Mouse (Mus musculus) layer of hippocampus, postnatal 25 days (tissue): ENCODE measurements around the gene Glyctk. TPM values are rescaled to one million over a fixed set of nuclear protein-coding genes. Genes with fewer than 3 reads are reported as not detected.

ENCODE experiments used
- DNase-seq, 2 experiments: peaks; one replicate each; pipeline ENCODE4 v3.0.0; 2022; ENCODE audit warnings: mixed read lengths in 2 of 2, low spot score in 1 of 2; ENCODE audit errors: extremely low spot score in 1 of 2
- total RNA-seq, 2 experiments: library from RNA; stranded (reverse); gene quantifications; 2 replicates each; pipeline ENCODE4 v1.2.3; 2021

Glyctk gene
- total RNA-seq, result 1 to 10 TPM; 3.1 to 3.3 TPM

DNA sequence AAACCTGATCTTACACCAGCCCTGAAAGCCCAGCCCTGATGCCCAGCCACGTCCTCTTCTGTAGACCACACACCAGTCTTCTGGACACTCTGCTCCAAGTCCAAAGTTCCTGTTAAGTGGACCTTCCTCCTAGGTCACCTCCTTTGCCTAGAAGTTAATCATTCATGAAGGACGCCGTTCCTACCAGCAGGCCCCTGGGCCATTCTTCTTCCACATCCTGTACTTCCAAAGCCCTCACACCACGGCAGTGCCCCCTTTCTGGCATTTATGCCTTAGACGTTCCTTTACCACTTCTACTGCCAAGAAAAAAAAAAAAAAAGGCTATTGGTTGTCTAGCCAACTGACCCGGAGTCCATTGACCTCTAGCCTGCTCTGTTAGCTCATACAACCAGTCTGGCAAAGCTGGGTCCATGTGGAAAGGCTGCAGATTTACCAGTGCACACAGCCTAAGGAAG, at the start of gene Glyctk:
Glyctk (minus strand) TSS at position 102 of the 455 bp plus-strand sequence.
- no peak for DNase-seq

GRCm38 (mm10) chr9:106206515-106206914, 48.6 kb upstream of the Glyctk start:
- no peak for DNase-seq

GRCm38 (mm10) chr9:106205713-106206290, 47.9 kb upstream of the Glyctk start:
- no peak for DNase-seq

GRCm38 (mm10) chr9:106203990-106204851, 46.3 kb upstream of the Glyctk start:
- DNase-seq, result no peak

- DNase-seq, result peak; percentile 78 to 90
Observed at GRCm38 (mm10) chr9:106202819-106203636, 45.1 kb upstream of the Glyctk start, which contains the start of gene Twf2. TSS of gene Twf2 (plus strand) at chr9:106203108.

DNA sequence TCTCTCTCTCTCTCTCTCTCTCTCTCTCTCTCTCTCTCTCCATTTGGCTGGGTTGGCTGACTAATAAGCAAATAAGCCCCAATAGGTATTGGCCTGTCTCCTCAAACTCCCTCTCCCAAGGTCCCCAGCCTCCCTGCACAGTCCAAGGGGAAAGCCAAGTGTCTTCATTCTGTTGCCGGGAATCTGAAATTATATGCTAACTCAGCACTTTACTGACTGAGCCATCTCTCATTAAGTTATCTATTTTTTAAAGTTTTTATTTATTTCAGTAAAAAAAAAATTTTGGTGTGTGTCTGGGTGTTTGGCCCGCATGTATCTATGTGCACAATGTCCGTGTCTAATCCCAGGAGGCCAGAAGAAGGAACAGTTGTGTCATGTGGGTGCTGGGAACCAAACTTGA, 44.0 kb upstream of the Glyctk start:
- DNase-seq, result no peak

DNA sequence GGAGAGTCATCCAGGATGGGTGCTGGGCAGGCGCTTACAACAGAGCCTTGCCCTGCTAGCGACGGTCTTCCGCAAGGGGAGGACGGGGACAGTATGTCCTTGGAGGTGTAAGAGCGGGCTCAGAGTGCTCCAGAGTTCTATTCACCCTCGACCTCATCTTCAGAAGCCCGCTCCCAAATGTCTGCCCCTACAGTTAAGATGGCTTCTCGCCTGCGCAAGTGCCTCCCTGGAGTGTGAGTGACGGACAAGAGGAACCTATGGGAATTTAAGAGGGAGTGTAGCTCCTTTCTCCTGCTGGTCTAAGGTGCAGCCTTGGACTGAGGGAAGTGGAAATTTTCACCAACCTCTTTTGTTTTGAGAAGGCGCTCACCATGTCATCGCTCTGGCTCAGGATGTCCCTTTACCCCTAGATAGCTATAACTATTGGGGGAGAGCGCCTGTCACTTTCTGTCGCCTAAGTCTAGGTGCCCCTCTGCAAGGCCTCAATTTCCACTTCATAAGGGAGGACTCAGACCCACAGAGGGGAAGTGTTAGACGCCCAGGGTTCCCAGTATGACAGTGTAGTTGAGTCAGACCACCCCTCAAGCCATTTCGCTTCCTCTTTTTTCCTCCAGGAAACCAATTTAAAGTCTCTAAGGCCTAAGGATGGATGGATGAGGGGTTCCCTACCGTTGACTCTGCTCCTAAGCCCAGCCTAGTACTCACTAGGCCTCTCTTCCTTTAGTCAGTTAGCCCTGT, 41.8 kb upstream of the Glyctk start, which contains the start of gene Ppm1m:
Ppm1m (minus strand) TSS at position 212 of the 738 bp plus-strand sequence.
- DNase-seq, result no peak

- peak in 1 of 2 experiments; percentile 42 for DNase-seq
Observed at GRCm38 (mm10) chr9:106198962-106199458, 41.1 kb upstream of the Glyctk start.

DNA sequence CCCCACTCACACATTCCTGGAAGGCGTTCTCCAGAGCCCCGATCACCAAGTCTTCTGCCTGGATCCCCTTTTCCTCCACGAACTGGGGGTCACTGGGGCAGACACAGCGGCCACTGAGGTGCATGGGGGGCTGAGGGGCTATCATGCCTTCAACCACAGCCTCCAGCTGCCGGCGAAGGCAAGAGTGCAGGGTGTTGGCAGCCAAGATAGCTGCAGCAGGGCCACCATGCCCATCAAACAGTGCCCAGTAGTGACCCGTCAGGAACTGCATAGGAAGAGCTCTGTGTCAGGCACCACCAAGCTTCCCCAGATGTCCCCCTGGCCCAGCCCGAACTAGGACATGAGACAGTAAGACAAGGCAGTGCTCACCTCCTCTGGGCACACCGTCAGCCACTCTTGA, 39.8 kb upstream of the Glyctk start:
- DNase-seq, result no peak

DNA sequence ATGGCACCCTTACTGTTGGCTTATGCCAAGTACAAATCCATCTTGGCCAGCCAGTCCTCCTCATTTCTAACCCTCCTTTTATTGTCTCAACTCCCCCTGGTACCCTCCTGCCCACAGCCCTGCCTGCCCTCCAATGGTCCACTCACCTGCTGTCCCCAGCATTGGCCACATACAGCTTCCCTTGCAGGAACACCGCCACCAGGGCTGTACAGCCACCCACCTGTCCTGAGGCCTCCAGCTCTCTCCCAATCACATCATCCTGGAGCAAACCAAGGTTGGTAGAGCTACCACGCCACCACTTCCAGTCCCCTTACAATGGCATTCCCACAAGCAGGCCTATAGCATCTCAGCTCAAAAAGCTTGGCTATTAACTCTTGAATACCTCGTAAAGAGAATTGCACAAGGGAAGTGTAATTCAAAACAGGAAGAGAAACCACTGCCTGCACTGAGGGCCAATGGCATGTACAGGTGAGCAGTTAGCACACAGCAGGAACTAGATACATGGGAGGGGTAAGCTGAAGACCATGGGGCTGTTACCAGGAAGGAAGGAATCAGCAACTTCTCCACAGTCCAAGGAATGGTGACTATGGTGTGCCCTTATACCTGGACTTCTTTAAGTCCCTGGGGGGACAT, 39.3 kb upstream of the Glyctk start:
- DNase-seq, result no peak

- no peak for DNase-seq
Observed at GRCm38 (mm10) chr9:106195693-106196092, 37.8 kb upstream of the Glyctk start.

- DNase-seq, result no peak
Observed at GRCm38 (mm10) chr9:106193930-106194807, 36.2 kb upstream of the Glyctk start.

DNA sequence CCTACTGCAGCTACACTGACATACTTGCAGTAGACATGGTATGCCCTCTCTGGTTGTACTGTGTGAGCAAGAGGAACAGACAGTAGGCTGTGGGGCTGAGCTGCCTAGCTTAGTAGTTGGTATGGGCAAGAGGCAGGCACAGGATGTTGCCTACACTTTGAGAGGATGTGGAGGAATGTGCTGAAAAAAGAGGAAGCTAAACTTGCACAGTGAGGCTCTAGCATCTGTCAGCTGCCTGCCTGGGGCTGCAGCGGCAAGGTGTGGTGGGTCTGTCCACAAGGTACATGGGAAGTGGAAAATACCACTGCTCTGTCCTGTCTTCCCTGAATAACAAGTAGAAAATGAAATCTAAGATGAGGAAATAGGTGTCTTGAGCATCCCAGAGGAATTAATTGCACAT, 35.1 kb upstream of the Glyctk start:
- no peak for DNase-seq

- no peak for DNase-seq
Observed at GRCm38 (mm10) chr9:106192024-106192423, 34.1 kb upstream of the Glyctk start.

GRCm38 (mm10) chr9:106191355-106191754, 33.4 kb upstream of the Glyctk start:
- DNase-seq, result no peak

DNA sequence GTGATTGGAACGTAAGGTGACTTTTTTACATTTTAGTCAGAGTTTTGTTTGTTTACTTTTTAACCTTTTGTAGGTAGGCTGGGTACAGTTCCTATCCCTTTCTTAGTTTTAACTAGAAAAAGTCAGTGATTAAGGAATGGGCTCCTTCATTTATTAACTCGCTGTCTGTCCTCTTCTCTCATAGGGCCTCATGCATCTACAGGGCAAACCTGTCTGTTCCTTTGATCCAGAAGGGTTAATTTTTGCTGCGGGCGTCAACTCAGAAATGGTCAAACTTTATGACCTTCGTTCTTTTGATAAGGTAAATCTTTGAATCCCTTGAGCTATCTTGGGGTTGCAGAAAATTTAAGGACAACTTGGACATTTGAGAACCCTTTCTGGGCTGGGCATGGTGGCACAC, 26.1 kb upstream of the Glyctk start:
- DNase-seq, result no peak

- DNase-seq, result no peak
Observed at GRCm38 (mm10) chr9:106182146-106182545, 24.2 kb upstream of the Glyctk start.

- no peak for DNase-seq
Observed at GRCm38 (mm10) chr9:106179964-106180363, 22.0 kb upstream of the Glyctk start.
